Mouse (Mus musculus) hindbrain, embryonic 13.5 days (tissue): ENCODE data around the gene Rilpl1. TPM values are rescaled to one million over a fixed set of nuclear protein-coding genes. Genes with fewer than 3 reads are reported as not detected.
"Not testable (repeated sequence)": the region's sequence is repeated elsewhere in the genome, so short reads cannot be mapped to it uniquely, and the experiment has no call there.

Experiments used
- ATAC-seq: fragments of 200-750 bp; cut with Nextera tagmentation; 2 replicates; pipeline ENCODE4 v1.8.0; 2017; ENCODE audit warnings: moderate TSS enrichment; ENCODE audit not compliant: low FRiP score
- H3K27ac ChIP-seq: fragments of 300-500 bp; sonication (generic); 2 replicates; pipeline ENCODE4 v1.5.1; 2015; ENCODE audit warnings: inconsistent platforms, mild to moderate bottlenecking, moderate library complexity
- H3K27me3 ChIP-seq: fragments of 300-500 bp; sonication (generic); 2 replicates; pipeline ENCODE4 v1.6.1; 2015; ENCODE audit warnings: mild to moderate bottlenecking, inconsistent platforms
- H3K36me3 ChIP-seq: fragments of 300-500 bp; sonication (generic); 2 replicates; pipeline ENCODE4 v1.6.1; 2015; ENCODE audit warnings: mild to moderate bottlenecking, inconsistent platforms
- H3K4me1 ChIP-seq: fragments of 300-500 bp; sonication (generic); replicated peaks from 2 replicates; pipeline ENCODE4 v1.6.1; 2015; ENCODE audit warnings: inconsistent platforms
- H3K4me2 ChIP-seq: fragments of 300-500 bp; sonication (generic); 2 replicates; pipeline ENCODE4 v1.6.1; 2015; ENCODE audit warnings: inconsistent platforms, mild to moderate bottlenecking, moderate library complexity
- H3K4me3 ChIP-seq: fragments of 300-500 bp; sonication (generic); 2 replicates; pipeline ENCODE4 v1.5.1; 2015; ENCODE audit warnings: mild to moderate bottlenecking, inconsistent platforms
- H3K9ac ChIP-seq: fragments of 300-500 bp; sonication (generic); 2 replicates; pipeline ENCODE4 v1.6.1; 2015; ENCODE audit warnings: mild to moderate bottlenecking, inconsistent platforms
- H3K9me3 ChIP-seq: fragments of 300-500 bp; sonication (generic); 2 replicates; pipeline ENCODE4 v1.6.1; 2016; ENCODE audit warnings: inconsistent platforms
- WGBS: fragments of 180-500 bp; shearing (Covaris S2); methylation state at CpG from one replicate; pipeline ENCODE4 v1.1.7; 2015; 5-methylcytosine and 5-hydroxymethylcytosine counted together
- polyA plus RNA-seq: library from polyadenylated mRNA; unstranded; fragments of >200 nt; fragmentation: Nextera tagmentation; extraction: Ambion mirVana; gene quantifications from 2 replicates; pipeline ENCODE4 v1.2.1, GENCODE M21; 2015

Rilpl1 gene
- polyA plus RNA-seq, 1 experiment from 2014 or later: 12.1 TPM

- H3K9ac ChIP-seq, ATAC-seq, H3K27ac ChIP-seq, H3K4me2 ChIP-seq, H3K27me3 ChIP-seq, H3K4me1 ChIP-seq, H3K9me3 ChIP-seq, H3K4me3 ChIP-seq: not testable (repeated sequence)
- WGBS: 94% methylated on average over 14 of the region's 14 CpGs
- H3K36me3 ChIP-seq: peaks cover 83% of the 10 kb centered on the region
Measured at GRCm38 (mm10) chr5:124460922-124461321, 70.3 kb downstream of the Rilpl1 start.

- WGBS: 96% methylated on average over 6 of the region's 6 CpGs
- H3K36me3 ChIP-seq: peaks cover 96% of the 10 kb centered on the region
- no peak overlapping the region for H3K4me3 ChIP-seq
- no peak overlapping the region for H3K4me2 ChIP-seq
- H3K9me3 ChIP-seq: no peaks in the 10 kb centered on the region
- no peak overlapping the region for H3K9ac ChIP-seq
- ATAC-seq: no peak
- H3K27me3 ChIP-seq: no peaks in the 10 kb centered on the region
- peaks cover 12% of the 10 kb centered on the region; the same call in 1 of the 2 replicates for H3K4me1 ChIP-seq
- H3K27ac ChIP-seq: no peak overlapping the region
Measured at GRCm38 (mm10) chr5:124456762-124457161, 74.4 kb downstream of the Rilpl1 start.

GRCm38 (mm10) chr5:124454082-124454419 lies 77.1 kb downstream of the Rilpl1 start:
- H3K4me2 ChIP-seq: no peak overlapping the region
- no peak for ATAC-seq
- H3K4me1 ChIP-seq: peaks cover 19% of the 10 kb centered on the region
- peaks cover 98% of the 10 kb centered on the region for H3K36me3 ChIP-seq
- WGBS: 70% methylated on average over 1 of the region's 1 CpGs
- no peak overlapping the region for H3K4me3 ChIP-seq
- no peaks in the 10 kb centered on the region for H3K9me3 ChIP-seq
- H3K27ac ChIP-seq: no peak overlapping the region
- no peaks in the 10 kb centered on the region for H3K27me3 ChIP-seq
- H3K9ac ChIP-seq: no peak overlapping the region

- Histone ChIP-seq H3K36me3 (peaks cover 98% of the 10 kb centered on the region), H3K9me3 (no peaks in the 10 kb centered on the region), H3K4me1 (peaks cover 24% of the 10 kb centered on the region), H3K9ac (peak overlapping the region; percentile 51; the same call in 1 of the 2 replicates), H3K27me3 (no peaks in the 10 kb centered on the region), H3K4me3 (no peak overlapping the region), H3K4me2 (no peak overlapping the region), H3K27ac (peak overlapping the region; percentile 3; the same call in 1 of the 2 replicates)
- ATAC-seq: no peak
- WGBS: 81% methylated on average over 13 of the region's 13 CpGs
Measured at GRCm38 (mm10) chr5:124453339-124454081, 77.7 kb downstream of the Rilpl1 start.

GRCm38 (mm10) chr5:124452494-124453228 lies 78.5 kb downstream of the Rilpl1 start:
- no peak for ATAC-seq
- no peaks in the 10 kb centered on the region for H3K27me3 ChIP-seq
- H3K9me3 ChIP-seq: no peaks in the 10 kb centered on the region
- no peak overlapping the region for H3K4me2 ChIP-seq
- H3K27ac ChIP-seq: peak overlapping the region; percentile 3; the same call in 1 of the 2 replicates
- no peak overlapping the region for H3K4me3 ChIP-seq
- 81% methylated on average over 15 of the region's 15 CpGs for WGBS
- H3K36me3 ChIP-seq: peaks cover 98% of the 10 kb centered on the region
- H3K9ac ChIP-seq: peak overlapping the region; percentile 51; the same call in 1 of the 2 replicates
- H3K4me1 ChIP-seq: peaks cover 29% of the 10 kb centered on the region

GRCm38 (mm10) chr5:124450641-124451340 lies 80.4 kb downstream of the Rilpl1 start:
- 90% methylated on average over 16 of the region's 16 CpGs for WGBS
- peaks cover 86% of the 10 kb centered on the region for H3K36me3 ChIP-seq

GRCm38 (mm10) chr5:124450051-124450450 lies 81.1 kb downstream of the Rilpl1 start:
- H3K9ac ChIP-seq: no peak overlapping the region
- no peaks in the 10 kb centered on the region for H3K9me3 ChIP-seq
- H3K4me1 ChIP-seq: peaks cover 46% of the 10 kb centered on the region
- no peak for ATAC-seq
- WGBS: 91% methylated on average over 7 of the region's 7 CpGs
- no peaks in the 10 kb centered on the region for H3K27me3 ChIP-seq
- no peak overlapping the region for H3K27ac ChIP-seq
- H3K4me2 ChIP-seq: no peak overlapping the region
- peaks cover 79% of the 10 kb centered on the region for H3K36me3 ChIP-seq
- no peak overlapping the region for H3K4me3 ChIP-seq

More at GRCm38 (mm10) chr5:124450641-124451340, 80.4 kb downstream of the Rilpl1 start:
- Histone ChIP-seq H3K9ac (no peak overlapping the region), H3K27ac (no peak overlapping the region), H3K4me3 (no peak overlapping the region), H3K4me2 (no peak overlapping the region), H3K27me3 (no peaks in the 10 kb centered on the region), H3K4me1 (peaks cover 46% of the 10 kb centered on the region), H3K9me3 (no peaks in the 10 kb centered on the region)
- ATAC-seq: no peak

GRCm38 (mm10) chr5:124449494-124449893 lies 81.7 kb downstream of the Rilpl1 start:
- Histone ChIP-seq H3K4me2 (no peak overlapping the region), H3K9ac (no peak overlapping the region; the same call in 1 of the 2 replicates), H3K4me3 (no peak overlapping the region), H3K27me3 (no peaks in the 10 kb centered on the region), H3K36me3 (peaks cover 73% of the 10 kb centered on the region), H3K9me3 (no peaks in the 10 kb centered on the region), H3K27ac (no peak overlapping the region), H3K4me1 (peaks cover 51% of the 10 kb centered on the region)
- ATAC-seq: no peak
- WGBS: 61% methylated on average over 6 of the region's 6 CpGs

- peak overlapping the region; percentile 88; the same call in 1 of the 2 replicates for H3K27ac ChIP-seq
- 0 out of 2 replicates have a peak, but pooled peaks have one; percentile 19 for ATAC-seq
- no peaks in the 10 kb centered on the region for H3K27me3 ChIP-seq
- H3K9me3 ChIP-seq: no peaks in the 10 kb centered on the region
- peak overlapping the region; percentile 96 for H3K9ac ChIP-seq
- peak overlapping the region; percentile 95 for H3K4me3 ChIP-seq
- peak overlapping the region; percentile 94 for H3K4me2 ChIP-seq
- 2% methylated on average over 15 of the region's 15 CpGs for whole genome bisulfite sequencing
- peaks cover 44% of the 10 kb centered on the region for H3K36me3 ChIP-seq
- H3K4me1 ChIP-seq: peaks cover 40% of the 10 kb centered on the region
Measured at GRCm38 (mm10) chr5:124446301-124446881, 84.8 kb downstream of the Rilpl1 start.

- H3K27me3 ChIP-seq: no peaks in the 10 kb centered on the region
- WGBS: 0% methylated on average over 22 of the region's 77 CpGs
- peak overlapping the region; percentile 95 for H3K4me3 ChIP-seq
- no peaks in the 10 kb centered on the region for H3K9me3 ChIP-seq
- ATAC-seq: peak; percentile 40; the same call in 1 of the 2 replicates
- peaks cover 38% of the 10 kb centered on the region for H3K36me3 ChIP-seq
- H3K9ac ChIP-seq: peak overlapping the region; percentile 96
- H3K4me2 ChIP-seq: peak overlapping the region; percentile 94
- H3K4me1 ChIP-seq: peaks cover 42% of the 10 kb centered on the region
- peak overlapping the region; percentile 88 for H3K27ac ChIP-seq
Measured at GRCm38 (mm10) chr5:124445621-124446293, 85.4 kb downstream of the Rilpl1 start.
